Mouse (Mus musculus) heart, postnatal 25 days (tissue): Measurements from ENCODE around the gene Rac2. TPM values are rescaled to one million over a fixed set of nuclear protein-coding genes. Genes with fewer than 3 reads are reported as not detected.
A peak's percentile ranks its signal among the peaks of the same experiment; 100 is the strongest.

Experiments
- DNase-seq: peaks from one replicate; pipeline ENCODE4 v3.0.0; 2022; ENCODE audit warnings: low spot score
- intact Hi-C: fragments of 180-260 bp; cut with DNase I; formaldehyde crosslinking; loops from one replicate; pipeline ENCODE4 v1.15.1; 2025
- total RNA-seq, 2 experiments: library from RNA; stranded (reverse); gene quantifications; 2 replicates each; pipeline ENCODE4 v1.2.3; 2021

Rac2 gene
- total RNA-seq, 2 experiments from 2014 or later, result 5.1 to 5.6 TPM

GRCm38 (mm10) chr15:78530141-78530540, 42.4 kb downstream of the Rac2 start:
- DNase-seq, result no peak
- intact Hi-C loops, result loop anchor here (5.0 kb wide), 2 partner anchors 52 to 353 kb away; no protein-coding TSS in a partner anchor

- DNase-seq, result peak; percentile 65
- intact Hi-C loops, result no loop called here
Observed at GRCm38 (mm10) chr15:78529428-78529990, 43.1 kb downstream of the Rac2 start.

GRCm38 (mm10) chr15:78528726-78529411, 43.7 kb downstream of the Rac2 start:
- intact Hi-C loops, result no loop called here
- peak; percentile 42 for DNase-seq

- intact Hi-C loops, result no loop called here
- peak; percentile 48 for DNase-seq
Observed at GRCm38 (mm10) chr15:78527973-78528372, 44.6 kb downstream of the Rac2 start.

- no peak for DNase-seq
- intact Hi-C loops, result no loop called here
Observed at GRCm38 (mm10) chr15:78524163-78524562, 48.4 kb downstream of the Rac2 start.

- intact Hi-C loops, result no loop called here
- no peak for DNase-seq
Observed at GRCm38 (mm10) chr15:78521892-78522291, 50.7 kb downstream of the Rac2 start.

GRCm38 (mm10) chr15:78521331-78521730, 51.3 kb downstream of the Rac2 start:
- no peak for DNase-seq
- intact Hi-C loops, result no loop called here

GRCm38 (mm10) chr15:78520112-78520715, 52.4 kb downstream of the Rac2 start:
- intact Hi-C loops, result no loop called here

GRCm38 (mm10) chr15:78518221-78518620, 54.4 kb downstream of the Rac2 start:
- intact Hi-C loops, result no loop called here
- no peak for DNase-seq

More at GRCm38 (mm10) chr15:78520112-78520715, 52.4 kb downstream of the Rac2 start:
- DNase-seq, result peak; percentile 76

- intact Hi-C loops, result loop anchor here (2.0 kb wide), 2 partner anchors 67 kb away; no protein-coding TSS in a partner anchor
- no peak for DNase-seq
Observed at GRCm38 (mm10) chr15:78515759-78516158, 56.8 kb downstream of the Rac2 start.

- intact Hi-C loops, result loop anchor here (1.0 to 5.0 kb wide), 4 partner anchors 17 to 68 kb away; partner anchors contain the start of gene C1qtnf6
- DNase-seq, result peak; percentile 49
Observed at GRCm38 (mm10) chr15:78514393-78515146, 58.0 kb downstream of the Rac2 start.

- intact Hi-C loops, result loop anchor here (5.0 kb wide), 1 partner anchor 34 kb away; no protein-coding TSS in a partner anchor
- no peak for DNase-seq
Observed at GRCm38 (mm10) chr15:78513019-78513418, 59.6 kb downstream of the Rac2 start.

GRCm38 (mm10) chr15:78511951-78512350, 60.6 kb downstream of the Rac2 start:
- no peak for DNase-seq
- intact Hi-C loops, result loop anchor here (5.0 kb wide), 1 partner anchor 35 kb away; no protein-coding TSS in a partner anchor

- no peak for DNase-seq
- intact Hi-C loops, result loop anchor here (5.0 kb wide), 1 partner anchor 37 kb away; no protein-coding TSS in a partner anchor
Observed at GRCm38 (mm10) chr15:78510736-78511135, 61.8 kb downstream of the Rac2 start.

- no peak for DNase-seq
- intact Hi-C loops, result loop anchor here (5.0 kb wide), 1 partner anchor 37 kb away; no protein-coding TSS in a partner anchor
Observed at GRCm38 (mm10) chr15:78510121-78510576, 62.4 kb downstream of the Rac2 start.

- intact Hi-C loops, result no loop called here
- no peak for DNase-seq
Observed at GRCm38 (mm10) chr15:78509297-78509899, 63.2 kb downstream of the Rac2 start.
